Mouse (Mus musculus): ENCODE measurements around the gene Tsc22d4. TPM values are rescaled to one million over a fixed set of nuclear protein-coding genes. Genes with fewer than 3 reads are reported as not detected.
"Not testable (repeated sequence)": the region's sequence is repeated elsewhere in the genome, so short reads cannot be mapped to it uniquely, and the experiment has no call there.

Gene Tsc22d4
- polyA plus RNA-seq, 1 experiment = 110 TPM

- 52% methylated on average over 6 of the region's 6 CpGs for WGBS
- Histone ChIP-seq H3K4me1 (ENCODE audit: control insufficient read depth, insufficient read depth, low read length) (no peaks in the 10 kb centered on the region), H3K4me3 (replicated peaks; ENCODE audit: extremely low read depth, low read depth, low read length) (no peak overlapping the region)
- TF ChIP-seq CTCF (IDR thresholded peaks at IDR 0.05; ENCODE audit: insufficient read depth, low read length) (no peak), POLR2A (IDR thresholded peaks at IDR 0.05; ENCODE audit: borderline replicate concordance, extremely low read depth, low read depth, low read length) (no peak)
- no peak for DNase-seq
These were observed 26.4 kb upstream of the Tsc22d4 start for GRCm38 (mm10) chr5:137719088-137719487.

DNA sequence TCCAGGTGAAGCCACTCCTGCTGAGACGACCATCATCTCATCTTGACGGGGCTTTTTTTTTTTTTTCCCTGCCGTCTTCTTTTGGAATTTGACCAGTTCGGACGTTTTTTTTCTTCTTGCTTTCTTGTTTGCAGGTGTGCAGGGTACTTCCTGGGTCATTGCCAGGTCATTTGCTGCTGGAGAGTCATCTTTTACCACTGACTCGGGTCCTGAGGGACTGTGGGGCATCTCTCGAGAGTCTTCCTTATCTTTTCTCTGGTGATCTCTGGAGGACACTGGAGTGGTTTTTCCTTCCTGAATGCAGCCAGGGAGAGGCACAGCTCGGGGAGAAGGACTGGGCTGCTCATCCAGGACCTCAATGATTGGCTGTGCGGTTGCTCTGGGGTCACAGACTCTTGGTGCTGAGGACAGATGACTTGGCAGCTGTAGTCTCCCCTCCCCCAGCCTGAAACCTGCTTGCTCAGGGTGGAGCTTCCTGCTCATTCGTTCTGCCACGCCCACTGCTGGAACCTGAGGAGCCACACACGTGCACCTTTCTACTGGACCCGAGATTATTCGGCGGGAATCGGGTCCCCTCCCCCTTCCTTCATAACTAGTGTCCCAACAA lies 24.9 kb upstream of the Tsc22d4 start:
- 6% methylated on average over 11 of the region's 16 CpGs for WGBS
- not testable (repeated sequence) for H3K4me1 ChIP-seq (ENCODE audit: control insufficient read depth, insufficient read depth, low read length); DNase-seq; H3K4me3 ChIP-seq (replicated peaks; ENCODE audit: extremely low read depth, low read depth, low read length)

DNA sequence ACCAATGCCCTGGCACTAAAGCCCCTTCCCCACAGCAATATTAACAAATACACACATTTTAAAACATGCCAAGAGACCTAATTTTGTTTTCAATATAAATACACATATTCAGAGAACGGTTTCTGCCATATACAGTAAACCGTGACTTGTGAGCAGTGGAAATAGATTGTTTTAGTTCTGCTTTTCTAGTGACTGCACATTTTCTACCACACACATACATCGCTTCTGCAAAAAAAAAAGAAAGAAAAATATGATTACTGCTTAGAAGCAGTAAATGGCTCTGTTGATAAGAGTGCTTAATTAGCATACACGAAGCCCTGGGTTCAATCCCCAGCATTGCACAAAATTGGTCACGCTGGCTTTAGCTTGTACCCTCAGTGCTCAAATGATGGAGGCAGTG lies 21.7 kb upstream of the Tsc22d4 start:
- no peak overlapping the region for H3K4me3 ChIP-seq (replicated peaks; ENCODE audit: extremely low read depth, low read depth, low read length)
- no peak for DNase-seq
- no peaks in the 10 kb centered on the region for H3K4me1 ChIP-seq (ENCODE audit: control insufficient read depth, insufficient read depth, low read length)
- 73% methylated on average over 5 of the region's 5 CpGs for WGBS
- TF ChIP-seq CTCF (IDR thresholded peaks at IDR 0.05; ENCODE audit: insufficient read depth, low read length) (no peak), POLR2A (IDR thresholded peaks at IDR 0.05; ENCODE audit: borderline replicate concordance, extremely low read depth, low read depth, low read length) (no peak)

DNA sequence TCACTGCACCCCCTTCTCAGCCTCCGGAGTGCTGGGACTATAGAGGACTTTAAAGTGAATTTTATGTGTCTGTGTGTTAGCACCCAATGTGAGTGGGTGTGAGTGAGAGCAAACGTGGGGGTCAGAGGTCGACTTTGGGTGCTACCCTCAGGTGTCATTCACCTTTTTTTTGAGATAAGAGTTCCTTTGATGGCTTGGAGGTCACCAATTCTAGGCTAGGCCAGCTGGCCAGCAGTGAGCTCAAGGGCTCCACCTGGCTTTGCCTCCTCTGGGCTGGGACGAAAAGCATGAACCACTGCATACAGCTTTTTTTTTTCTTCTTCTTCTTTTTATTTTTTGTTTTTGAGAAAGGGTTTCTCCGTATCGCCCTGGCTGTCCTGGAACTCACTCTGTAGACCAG lies 18.8 kb upstream of the Tsc22d4 start:
- no peak for DNase-seq
- Histone ChIP-seq H3K4me3 (replicated peaks; ENCODE audit: extremely low read depth, low read depth, low read length) (no peak overlapping the region), H3K4me1 (ENCODE audit: control insufficient read depth, insufficient read depth, low read length) (no peaks in the 10 kb centered on the region)
- WGBS = 60% methylated on average over 6 of the region's 6 CpGs
- TF ChIP-seq CTCF (IDR thresholded peaks at IDR 0.05; ENCODE audit: insufficient read depth, low read length) (no peak), POLR2A (IDR thresholded peaks at IDR 0.05; ENCODE audit: borderline replicate concordance, extremely low read depth, low read depth, low read length) (no peak)

DNA sequence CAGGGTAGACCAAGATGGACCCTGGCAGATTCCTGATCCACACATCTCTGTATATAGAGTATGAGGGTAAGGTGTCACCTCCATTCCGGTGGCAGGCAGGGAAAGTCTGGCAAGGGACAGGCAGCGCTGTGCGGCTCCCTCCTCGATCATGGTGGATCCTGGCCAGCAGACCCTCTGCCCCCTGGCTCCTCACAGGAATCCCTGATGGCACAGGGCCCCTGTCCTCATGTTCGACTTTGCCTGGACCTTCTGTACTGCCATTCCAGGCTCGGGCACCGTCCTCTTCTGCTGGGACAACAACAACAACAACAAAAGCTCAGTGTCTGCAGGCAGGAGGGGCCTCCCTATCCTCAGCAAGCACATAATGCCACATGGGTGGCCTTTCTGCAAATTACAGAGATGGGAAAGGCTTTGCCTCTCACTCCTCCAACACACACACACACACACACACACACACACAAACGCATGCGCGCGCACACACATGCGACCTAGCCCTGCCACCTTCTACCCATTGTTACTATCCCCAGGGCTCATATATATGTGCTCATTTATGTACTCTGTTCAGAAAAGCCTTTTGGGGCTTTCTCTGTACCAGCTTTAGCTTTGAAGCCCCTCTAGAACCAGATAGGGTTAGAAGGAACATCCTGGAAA lies 11.8 kb upstream of the Tsc22d4 start:
- TF ChIP-seq POLR2A (IDR thresholded peaks at IDR 0.05; ENCODE audit: borderline replicate concordance, extremely low read depth, low read depth, low read length) = no peak
- TF ChIP-seq CTCF (IDR thresholded peaks at IDR 0.05; ENCODE audit: insufficient read depth, low read length) = no peak
- no peak for DNase-seq
- no peak overlapping the region for H3K4me3 ChIP-seq (replicated peaks; ENCODE audit: extremely low read depth, low read depth, low read length)
- WGBS = 88% methylated on average over 12 of the region's 12 CpGs
- H3K4me1 ChIP-seq (ENCODE audit: control insufficient read depth, insufficient read depth, low read length) = no peaks in the 10 kb centered on the region

- DNase-seq = no peak
- TF ChIP-seq POLR2A (IDR thresholded peaks at IDR 0.05; ENCODE audit: borderline replicate concordance, extremely low read depth, low read depth, low read length) (no peak), CTCF (IDR thresholded peaks at IDR 0.05; ENCODE audit: insufficient read depth, low read length) (no peak)
- 59% methylated on average over 6 of the region's 6 CpGs for WGBS
- H3K4me3 ChIP-seq (replicated peaks; ENCODE audit: extremely low read depth, low read depth, low read length) = no peak overlapping the region
- H3K4me1 ChIP-seq (ENCODE audit: control insufficient read depth, insufficient read depth, low read length) = no peaks in the 10 kb centered on the region
These were observed 11.1 kb upstream of the Tsc22d4 start for GRCm38 (mm10) chr5:137734289-137735061.

DNA sequence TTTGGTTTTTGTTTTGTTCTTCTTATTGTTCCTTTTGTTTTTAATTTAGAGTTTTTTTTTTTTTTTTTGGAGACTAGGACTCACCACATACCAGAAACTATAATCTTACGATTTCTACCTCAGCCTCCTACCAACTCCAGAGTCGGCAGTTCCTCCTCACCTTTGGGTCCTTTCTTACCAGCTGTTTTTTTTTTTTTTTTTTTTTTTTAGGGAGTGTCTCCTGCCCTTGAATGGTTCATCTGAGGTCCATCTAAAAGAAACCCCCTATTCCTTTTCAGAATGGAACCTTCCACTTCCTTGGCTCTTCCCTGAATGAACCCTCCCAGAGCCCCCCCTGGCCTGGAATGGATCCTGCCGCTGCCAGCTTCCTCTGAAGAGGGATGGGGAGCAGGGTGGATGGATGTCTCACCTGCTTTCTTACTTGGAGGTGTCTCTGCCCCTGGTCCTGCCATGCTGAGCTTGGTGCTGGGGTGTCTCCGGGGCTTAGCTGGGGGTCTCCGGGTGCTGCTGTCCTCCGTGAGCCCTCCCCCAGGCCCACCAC lies 8.1 kb upstream of the Tsc22d4 start:
- WGBS = 83% methylated on average over 6 of the region's 6 CpGs
- H3K4me1 ChIP-seq (ENCODE audit: control insufficient read depth, insufficient read depth, low read length) = no peaks in the 10 kb centered on the region
- TF ChIP-seq POLR2A (IDR thresholded peaks at IDR 0.05; ENCODE audit: borderline replicate concordance, extremely low read depth, low read depth, low read length) = no peak
- TF ChIP-seq CTCF (IDR thresholded peaks at IDR 0.05; ENCODE audit: insufficient read depth, low read length) = no peak
- no peak for DNase-seq
- no peak overlapping the region for H3K4me3 ChIP-seq (replicated peaks; ENCODE audit: extremely low read depth, low read depth, low read length)

DNA sequence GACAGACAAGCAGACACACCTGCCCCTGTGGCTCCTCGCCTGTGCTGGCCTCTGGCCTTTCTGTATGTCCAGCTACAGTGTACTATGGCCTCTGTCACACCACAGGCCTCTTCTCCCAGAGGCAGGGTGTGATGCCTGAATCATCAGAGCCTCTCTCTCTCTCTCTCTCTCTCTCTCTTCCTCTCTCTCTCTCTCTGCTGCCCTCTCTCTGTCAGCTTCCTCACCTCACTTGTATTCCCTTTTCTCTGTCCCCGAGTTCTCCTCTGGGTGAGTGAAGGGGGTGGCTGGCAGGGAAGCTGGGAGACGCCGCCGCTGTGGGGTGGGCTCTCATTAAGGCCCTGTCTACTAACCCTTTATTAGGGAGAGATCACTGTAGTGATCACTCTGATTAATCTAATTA lies 7.0 kb upstream of the Tsc22d4 start:
- DNase-seq = no peak
- no peak overlapping the region for H3K4me3 ChIP-seq (replicated peaks; ENCODE audit: extremely low read depth, low read depth, low read length)

GRCm38 (mm10) chr5:137739471-137739870 lies 6.1 kb upstream of the Tsc22d4 start:
- WGBS = 85% methylated on average over 9 of the region's 9 CpGs
- Histone ChIP-seq H3K4me3 (replicated peaks; ENCODE audit: extremely low read depth, low read depth, low read length) (no peak overlapping the region), H3K4me1 (ENCODE audit: control insufficient read depth, insufficient read depth, low read length) (no peaks in the 10 kb centered on the region)
- TF ChIP-seq CTCF (IDR thresholded peaks at IDR 0.05; ENCODE audit: insufficient read depth, low read length) (no peak), POLR2A (IDR thresholded peaks at IDR 0.05; ENCODE audit: borderline replicate concordance, extremely low read depth, low read depth, low read length) (no peak)
- no peak for DNase-seq

More for the DNA sequence above, 7.0 kb upstream of the Tsc22d4 start:
- 70% methylated on average over 5 of the region's 5 CpGs for WGBS
- no peaks in the 10 kb centered on the region for H3K4me1 ChIP-seq (ENCODE audit: control insufficient read depth, insufficient read depth, low read length)
- TF ChIP-seq CTCF (IDR thresholded peaks at IDR 0.05; ENCODE audit: insufficient read depth, low read length) (no peak), POLR2A (IDR thresholded peaks at IDR 0.05; ENCODE audit: borderline replicate concordance, extremely low read depth, low read depth, low read length) (no peak)
